Mouse (Mus musculus) olfactory bulb, adult 2 months (tissue): Measurements from ENCODE around the gene Ceacam2.
"Not testable (repeated sequence)": the region's sequence is repeated elsewhere in the genome, so short reads cannot be mapped to it uniquely, and the experiment has no call there.

Experiments
- CTCF ChIP-seq: fragments of 200-500 bp; IDR thresholded peaks from 2 replicates; pipeline ENCODE4 v1.5.1; 2012; ENCODE audit warnings: low read depth, mild to moderate bottlenecking, low read length, moderate library complexity; ENCODE audit not compliant: insufficient read depth
- POLR2A ChIP-seq: fragments of 200-500 bp; IDR thresholded peaks from 2 replicates; pipeline ENCODE4 v1.6.1; 2012; ENCODE audit warnings: mild to moderate bottlenecking, low read depth, low read length, moderate library complexity; ENCODE audit not compliant: insufficient read depth

DNA sequence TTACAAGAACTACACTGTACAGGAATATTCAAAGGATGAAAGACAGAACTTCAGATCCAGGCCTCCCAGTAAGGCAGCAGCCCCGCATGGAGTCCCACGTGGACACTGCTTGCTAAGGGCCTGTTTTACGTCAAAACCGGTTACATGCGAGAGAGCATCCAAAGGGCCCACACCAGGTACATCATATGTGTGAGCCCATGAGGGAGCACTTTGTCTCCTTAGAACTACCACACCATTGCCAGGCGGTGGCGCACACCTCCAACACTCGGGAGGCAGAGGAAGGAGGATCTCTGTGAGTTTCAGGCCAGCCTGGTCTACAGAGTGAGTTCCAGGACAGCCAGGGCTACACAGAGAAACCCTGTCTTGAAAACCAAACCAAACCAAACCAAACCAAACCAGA is 58.9 kb downstream of the Ceacam2 start:
- TF ChIP-seq POLR2A, CTCF: not testable (repeated sequence)
